Mouse (Mus musculus) gastrocnemius, adult 2 months (tissue): ENCODE measurements around the gene Usp25. TPM values are rescaled to one million over a fixed set of nuclear protein-coding genes. Genes with fewer than 3 reads are reported as not detected.

Source experiments
- DNase-seq: peaks from one replicate; pipeline ENCODE4 v3.0.0; 2022
- H3K27ac ChIP-seq: fragments of 200-600 bp; 2 replicates; pipeline ENCODE4 v1.8.1; 2022; ENCODE audit warnings: mild to moderate bottlenecking
- H3K4me3 ChIP-seq: fragments of 200-600 bp; 2 replicates; pipeline ENCODE4 v1.8.1; 2022; ENCODE audit warnings: mild to moderate bottlenecking, moderate library complexity
- CTCF ChIP-seq: fragments of 200-600 bp; IDR thresholded peaks from 2 replicates; pipeline ENCODE4 v1.8.1; 2022; ENCODE audit warnings: antibody characterized with exemption, mild to moderate bottlenecking, moderate library complexity
- intact Hi-C: fragments of 180-260 bp; cut with DNase I; formaldehyde crosslinking; loops from one replicate; pipeline ENCODE4 v1.15.1; 2025
- total RNA-seq, 2 experiments: library from RNA; stranded (reverse); gene quantifications; 2 replicates each; pipeline ENCODE4 v1.2.3; 2021

Gene Usp25
- total RNA-seq, 2 experiments from 2014 or later: 88.0 to 93.4 TPM

GRCm38 (mm10) chr16:77103637-77104264 lies 90.2 kb downstream of the Usp25 start:
- no peak for DNase-seq
- TF ChIP-seq CTCF: no peak
- intact Hi-C loops: no loop called here
- no peak overlapping the region for H3K27ac ChIP-seq
- no peak overlapping the region for H3K4me3 ChIP-seq

- TF ChIP-seq CTCF: no peak
- intact Hi-C loops: no loop called here
- no peak for DNase-seq
- Histone ChIP-seq H3K4me3 (no peak overlapping the region), H3K27ac (no peak overlapping the region)
These were observed 97.8 kb downstream of the Usp25 start for GRCm38 (mm10) chr16:77111268-77111667.

DNA sequence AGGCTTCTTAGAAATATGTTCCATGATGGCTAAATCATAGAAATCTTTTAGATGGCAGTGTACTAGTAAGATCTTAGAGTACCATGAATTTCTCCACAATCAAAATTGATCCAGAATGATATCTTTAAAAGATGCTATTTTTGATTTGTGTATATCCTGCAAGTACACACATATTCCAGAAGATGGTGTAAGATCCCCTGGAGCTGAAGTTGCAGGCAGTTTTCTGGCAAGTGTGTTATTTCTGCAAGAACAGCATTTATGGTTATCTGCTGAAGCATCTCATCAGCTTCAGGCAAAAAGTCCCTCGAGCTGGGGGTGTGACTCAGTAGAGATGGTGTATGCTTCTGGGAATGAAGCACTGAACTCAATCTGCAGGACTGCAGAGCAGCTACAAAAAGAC lies 112.4 kb downstream of the Usp25 start:
- no peak for DNase-seq
- no peak overlapping the region for H3K4me3 ChIP-seq
- H3K27ac ChIP-seq: no peak overlapping the region
- no peak for TF ChIP-seq CTCF
- intact Hi-C loops: no loop called here

DNA sequence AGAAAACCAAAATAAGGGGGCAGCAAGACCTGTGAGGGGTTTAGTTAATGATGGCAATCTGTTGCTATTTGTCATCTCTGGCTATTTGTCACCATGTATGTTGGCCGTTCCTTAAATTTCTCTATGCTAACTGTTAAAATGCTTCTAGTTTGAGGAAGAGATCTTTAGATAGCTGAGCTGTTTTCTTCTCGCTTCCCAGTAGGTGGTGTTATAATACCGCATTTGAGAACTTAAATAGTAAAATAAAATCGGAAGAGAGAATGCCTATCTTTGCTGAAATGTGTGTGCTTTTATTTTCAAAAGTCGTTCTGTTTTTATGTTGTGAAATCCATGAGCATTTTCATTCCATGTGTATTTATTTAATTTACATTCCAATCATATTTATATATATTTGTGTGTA lies 115.2 kb downstream of the Usp25 start:
- intact Hi-C loops: loop anchor here (1.0 kb wide), 1 partner anchor 22 kb away; no protein-coding TSS in a partner anchor
- peak; percentile 63 for TF ChIP-seq CTCF
- no peak for DNase-seq
- Histone ChIP-seq H3K4me3 (no peak overlapping the region), H3K27ac (no peak overlapping the region)

- no peak overlapping the region for H3K27ac ChIP-seq
- H3K4me3 ChIP-seq: no peak overlapping the region
- DNase-seq: no peak
- no peak for TF ChIP-seq CTCF
- intact Hi-C loops: loop anchor here (5.0 to 10.0 kb wide), 2 partner anchors 309 to 1022 kb away; no protein-coding TSS in a partner anchor
These were observed 119.5 kb downstream of the Usp25 start for GRCm38 (mm10) chr16:77133055-77133454.

DNA sequence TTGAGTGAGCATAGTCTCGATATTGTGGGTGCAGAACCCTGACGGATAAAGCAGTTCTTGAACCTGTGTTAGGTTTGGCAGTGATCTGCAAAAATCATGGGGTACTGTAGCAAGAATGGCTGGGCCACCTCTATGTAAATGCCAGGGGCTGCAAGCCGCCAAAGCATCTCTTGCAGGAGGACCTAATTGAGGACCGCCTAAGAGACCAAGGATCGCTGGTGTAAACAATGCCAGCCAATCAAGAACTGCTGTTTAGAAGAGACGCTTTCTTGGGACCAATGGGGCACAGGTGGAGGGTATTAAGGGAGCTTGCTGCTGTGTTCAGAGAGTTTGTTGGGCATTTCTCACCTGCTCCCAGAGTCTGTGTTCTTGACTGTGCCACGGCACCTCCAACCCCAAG lies 127.1 kb downstream of the Usp25 start:
- no peak for DNase-seq
- no peak overlapping the region for H3K4me3 ChIP-seq
- intact Hi-C loops: no loop called here
- TF ChIP-seq CTCF: no peak
- no peak overlapping the region for H3K27ac ChIP-seq

DNA sequence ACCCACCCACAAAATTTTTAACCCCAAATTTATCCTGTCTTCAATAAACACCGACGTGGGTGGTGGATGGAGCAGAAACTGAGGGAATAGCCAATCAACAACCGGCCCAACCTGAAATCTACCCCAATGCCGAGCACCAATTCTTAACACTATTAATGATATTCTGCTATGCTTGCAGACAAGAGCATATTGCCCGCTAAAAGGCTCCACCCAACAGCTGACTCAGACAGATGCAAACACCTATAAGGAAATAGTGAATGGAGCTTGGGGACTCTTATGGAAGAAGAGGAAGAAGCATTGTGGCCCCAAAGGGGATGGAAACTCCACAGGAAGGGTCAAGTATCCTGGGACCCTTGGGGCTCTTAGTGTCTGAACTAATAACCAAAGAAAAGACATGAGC lies 133.3 kb downstream of the Usp25 start:
- H3K27ac ChIP-seq: no peak overlapping the region
- no peak for DNase-seq
- intact Hi-C loops: no loop called here
- no peak for TF ChIP-seq CTCF
- no peak overlapping the region for H3K4me3 ChIP-seq

DNA sequence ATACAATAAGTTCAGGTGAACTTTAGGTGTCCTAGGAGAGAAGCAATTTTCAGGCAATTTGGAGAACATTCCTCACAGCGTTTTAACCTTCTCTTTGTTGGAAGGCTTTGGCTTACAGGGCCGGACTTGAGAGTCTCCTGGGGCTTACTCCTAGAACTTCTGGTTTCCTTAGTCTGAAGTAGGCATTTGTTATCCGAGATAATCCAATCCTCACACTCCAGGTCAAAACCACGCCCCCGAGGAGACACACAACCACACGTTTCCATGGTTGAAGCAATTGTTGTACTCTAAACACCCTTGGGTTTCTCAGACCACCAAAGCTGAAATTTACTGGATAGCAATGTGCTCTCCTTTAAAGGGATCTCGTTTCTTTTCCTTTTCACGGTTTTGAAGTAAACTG lies 136.8 kb downstream of the Usp25 start:
- intact Hi-C loops: no loop called here
- Histone ChIP-seq H3K27ac (no peak overlapping the region), H3K4me3 (0 out of 2 replicates have a peak overlapping the region, but pooled peaks have one; percentile 8)
- TF ChIP-seq CTCF: no peak
- DNase-seq: no peak

DNA sequence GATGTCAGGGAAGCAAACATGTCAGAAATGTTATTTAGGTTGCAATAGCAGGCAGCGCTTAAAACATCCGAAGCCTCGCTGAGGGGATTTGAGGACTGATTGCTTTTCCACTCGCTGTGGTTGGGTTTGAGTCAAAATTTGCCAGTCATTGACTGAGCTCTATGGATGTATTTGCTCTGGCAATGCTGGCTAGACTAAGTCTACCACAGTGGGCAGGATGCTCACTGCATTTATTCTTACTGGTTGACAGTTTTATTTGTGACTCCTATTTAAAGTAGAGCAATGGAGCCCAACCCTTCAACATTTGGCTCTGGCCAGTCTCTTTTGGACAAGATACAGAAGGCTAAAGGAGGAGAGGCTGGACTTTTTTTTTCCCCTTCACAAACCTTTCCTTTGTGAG lies 137.4 kb downstream of the Usp25 start:
- TF ChIP-seq CTCF: no peak
- Histone ChIP-seq H3K27ac (no peak overlapping the region), H3K4me3 (no peak overlapping the region)

GRCm38 (mm10) chr16:77152288-77152687 lies 138.8 kb downstream of the Usp25 start:
- no peak for DNase-seq
- intact Hi-C loops: no loop called here
- H3K4me3 ChIP-seq: no peak overlapping the region
- TF ChIP-seq CTCF: no peak
- H3K27ac ChIP-seq: no peak overlapping the region

More for the DNA sequence above, 137.4 kb downstream of the Usp25 start:
- DNase-seq: no peak
- intact Hi-C loops: no loop called here

GRCm38 (mm10) chr16:77153216-77153715 lies 139.8 kb downstream of the Usp25 start:
- DNase-seq: no peak
- Histone ChIP-seq H3K27ac (no peak overlapping the region), H3K4me3 (no peak overlapping the region)
- no peak for TF ChIP-seq CTCF
- intact Hi-C loops: no loop called here

- no peak for DNase-seq
- H3K4me3 ChIP-seq: no peak overlapping the region
- intact Hi-C loops: no loop called here
- TF ChIP-seq CTCF: no peak
- H3K27ac ChIP-seq: no peak overlapping the region
These were observed 140.3 kb downstream of the Usp25 start for GRCm38 (mm10) chr16:77153815-77154214.

- no peak for DNase-seq
- intact Hi-C loops: no loop called here
- no peak for TF ChIP-seq CTCF
- no peak overlapping the region for H3K4me3 ChIP-seq
- H3K27ac ChIP-seq: no peak overlapping the region
These were observed 141.3 kb downstream of the Usp25 start for GRCm38 (mm10) chr16:77154831-77155230.
